Mouse (Mus musculus) lung, postnatal 4 days (tissue): ENCODE measurements at regions not wholly inside any gene's neighbourhood (a gene's known extent, or its start where the extent isn't known, plus 50 kb on each side); places are given as distances from the start of the nearest gene placed in this dataset.

Source experiments
- DNase-seq, 2 experiments: peaks; one replicate each; pipeline ENCODE4 v3.0.0; 2021

- no peak for DNase-seq
These were observed 118.4 kb upstream of the Lhcgr start for GRCm38 (mm10) chr17:88910144-88910543.

GRCm38 (mm10) chr17:88901742-88902141, 110.0 kb upstream of the Lhcgr start:
- DNase-seq: no peak

GRCm38 (mm10) chr17:88900904-88901303, 109.1 kb upstream of the Lhcgr start:
- DNase-seq: no peak

- no peak for DNase-seq
These were observed 107.2 kb upstream of the Lhcgr start for GRCm38 (mm10) chr17:88898705-88899668.

GRCm38 (mm10) chr17:88893451-88893850, 101.7 kb upstream of the Lhcgr start:
- no peak for DNase-seq

GRCm38 (mm10) chr17:88885526-88885925, 93.7 kb upstream of the Lhcgr start:
- no peak for DNase-seq

- DNase-seq: no peak
These were observed 87.9 kb upstream of the Lhcgr start for GRCm38 (mm10) chr17:88879736-88880135.

- DNase-seq: no peak
These were observed 78.7 kb upstream of the Lhcgr start for GRCm38 (mm10) chr17:88870342-88870985.

- DNase-seq: no peak
These were observed 72.8 kb upstream of the Lhcgr start for GRCm38 (mm10) chr17:88864631-88865030.

- DNase-seq: no peak
These were observed 72.4 kb upstream of the Lhcgr start for GRCm38 (mm10) chr17:88864214-88864613.

- DNase-seq: no peak
These were observed 69.3 kb upstream of the Lhcgr start for GRCm38 (mm10) chr17:88861128-88861527.

GRCm38 (mm10) chr17:88860576-88860975, 68.8 kb upstream of the Lhcgr start:
- no peak for DNase-seq

GRCm38 (mm10) chr17:88858666-88859065, 66.9 kb upstream of the Lhcgr start:
- peak; percentile 23 to 24 for DNase-seq

GRCm38 (mm10) chr17:88847255-88847654, 55.5 kb upstream of the Lhcgr start:
- no peak for DNase-seq

- DNase-seq: no peak
These were observed 53.5 kb upstream of the Lhcgr start for GRCm38 (mm10) chr17:88845278-88845677.
